ENCODE assay signal across 7 mouse cellular contexts in the genomic region with DNA sequence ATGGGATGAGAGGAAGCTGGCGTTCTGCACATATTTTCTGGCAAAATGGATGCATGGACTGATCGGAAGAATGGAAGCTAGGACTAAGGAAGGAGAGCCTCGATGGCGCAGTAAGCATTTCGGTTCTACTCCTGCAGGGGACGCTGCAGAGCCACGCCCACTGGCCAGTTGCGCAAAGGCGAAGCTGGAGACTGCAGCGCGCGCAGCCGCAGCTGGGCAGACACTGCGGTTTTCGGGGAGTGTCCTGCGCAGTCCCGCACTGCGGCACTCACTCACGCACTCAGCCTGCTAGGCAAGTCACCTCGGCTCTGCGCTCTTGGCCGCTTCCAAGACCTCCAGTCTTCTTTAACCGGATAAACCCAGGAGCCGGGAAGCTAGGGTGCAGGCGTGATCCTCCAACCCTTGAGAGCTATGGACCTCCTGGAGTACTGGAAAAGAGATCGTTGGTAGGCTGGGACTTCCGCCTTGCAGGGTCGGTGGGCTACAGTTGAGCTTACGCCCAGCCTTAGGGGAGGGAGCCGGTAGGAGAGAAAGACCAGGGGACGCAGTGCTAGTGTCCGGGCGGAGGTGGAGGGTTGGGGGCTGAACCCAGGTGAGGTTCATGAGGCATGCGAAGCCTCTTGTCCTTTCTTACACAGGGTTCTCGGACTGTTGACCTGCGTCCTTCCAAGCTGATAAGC. TPM values are rescaled to one million over a fixed set of nuclear protein-coding genes. Genes with fewer than 3 reads are reported as not detected.
A peak's percentile ranks its signal among the peaks of the same experiment; 100 is the strongest.
DNase-seq lines count a peak whose midpoint lies in the region; ATAC-seq and TF ChIP-seq lines count a peak whose summit lies in the region.

A gene (plus strand): TSS at position 196 of the 680 bp plus-strand sequence.

- peaks cover 18% of the 10 kb centered on the region for H3K4me1 ChIP-seq in forebrain, embryonic 10.5 days
- no peaks in the 10 kb centered on the region for H3K4me1 ChIP-seq in intestine, postnatal 0 days (replicated peaks; ENCODE audit: control insufficient read depth, insufficient read depth, low read length)
- H3K4me1 ChIP-seq in stomach, embryonic 16.5 days (ENCODE audit: control insufficient read depth, insufficient read depth, low read length) = 0 out of 2 replicates have a peak, but pooled peaks cover 6% of the 10 kb centered on the region

- H3K27me3 ChIP-seq in forebrain, embryonic 10.5 days (ENCODE audit: poor library complexity, severe bottlenecking) = peaks cover 43% of the 10 kb centered on the region
- peaks cover 21% of the 10 kb centered on the region for H3K27me3 ChIP-seq in intestine, postnatal 0 days (replicated peaks; ENCODE audit: control insufficient read depth, insufficient read depth, low read length)
- peaks cover 20% of the 10 kb centered on the region for H3K27me3 ChIP-seq in stomach, embryonic 16.5 days (ENCODE audit: control insufficient read depth, insufficient read depth, low read length)

- peak within 1 kb of the TSS; percentile 60 for H3K4me3 ChIP-seq in forebrain, embryonic 10.5 days
- peak within 1 kb of the TSS; percentile 17; the same call in 1 of the 2 replicates for H3K4me3 ChIP-seq in intestine, postnatal 0 days (ENCODE audit: low read depth, low read length)
- H3K4me3 ChIP-seq in stomach, embryonic 16.5 days (replicated peaks; ENCODE audit: low read length) = peak within 1 kb of the TSS; percentile 36

- no peak for ATAC-seq in intestine, postnatal 0 days
- ATAC-seq in stomach, embryonic 16.5 days (ENCODE audit: insufficient read depth, low FRiP score) = no peak

- peak within 1 kb of the TSS; percentile 72 for H3K27ac ChIP-seq in forebrain, embryonic 10.5 days
- no peak within 1 kb of the TSS for H3K27ac ChIP-seq in intestine, postnatal 0 days (ENCODE audit: low read depth, low read length)
- H3K27ac ChIP-seq in stomach, embryonic 16.5 days (ENCODE audit: low read length) = no peak within 1 kb of the TSS

- peak within 1 kb of the TSS; percentile 47 for H3K4me2 ChIP-seq in intestine, postnatal 0 days (replicated peaks; ENCODE audit: low read depth)
- peak within 1 kb of the TSS; percentile 55 for H3K4me2 ChIP-seq in stomach, embryonic 16.5 days (ENCODE audit: low read depth, low read length)

- H3K9me3 ChIP-seq in forebrain, embryonic 10.5 days = no peaks in the 10 kb centered on the region
- H3K9me3 ChIP-seq in intestine, postnatal 0 days (ENCODE audit: control insufficient read depth) = no peaks in the 10 kb centered on the region
- no peaks in the 10 kb centered on the region for H3K9me3 ChIP-seq in stomach, embryonic 16.5 days (replicated peaks; ENCODE audit: control insufficient read depth, low read length)

- H3K9ac ChIP-seq in intestine, postnatal 0 days (ENCODE audit: low read depth, low read length) = no peak within 1 kb of the TSS
- H3K9ac ChIP-seq in stomach, embryonic 16.5 days (ENCODE audit: low read length) = peak within 1 kb of the TSS; percentile 50; the same call in 1 of the 2 replicates

- intact Hi-C loops in left cerebral cortex, postnatal 4 days (cut with DNase I) = no loop called here

- peak; percentile 74 for TF ChIP-seq CTCF in brain, embryonic 14.5 days (IDR thresholded peaks at IDR 0.05; ENCODE audit: borderline replicate concordance, extremely low read depth, insufficient read depth, insufficient read length)
- peak; percentile 65 for TF ChIP-seq CTCF in intestine, postnatal 0 days (IDR thresholded peaks at IDR 0.05; ENCODE audit: low read depth)

- WGBS in forebrain, embryonic 10.5 days = 1% methylated on average over 36 of the region's 36 CpGs
- WGBS in intestine, postnatal 0 days = 4% methylated on average over 36 of the region's 36 CpGs
- whole genome bisulfite sequencing in stomach, embryonic 16.5 days = 2% methylated on average over 36 of the region's 36 CpGs

- H3K36me3 ChIP-seq in forebrain, embryonic 10.5 days (replicated peaks) = no peaks in the 10 kb centered on the region
- H3K36me3 ChIP-seq in intestine, postnatal 0 days (ENCODE audit: control insufficient read depth, insufficient read depth) = no peaks in the 10 kb centered on the region
- no peaks in the 10 kb centered on the region for H3K36me3 ChIP-seq in stomach, embryonic 16.5 days (ENCODE audit: control insufficient read depth, insufficient read depth, low read length)

- peak; percentile 53; the same call in 1 of the 2 replicates for TF ChIP-seq POLR2A in brain, embryonic 14.5 days (IDR thresholded peaks at IDR 0.05; ENCODE audit: borderline replicate concordance, extremely low read depth, insufficient read depth, insufficient read length, poor library complexity, severe bottlenecking)

- DNase-seq in adrenal gland, adult 18-20 months (ENCODE audit: low spot score in 2 of 2) = peak in 1 of 2 experiments; percentile 40
- peak; percentile 90 for DNase-seq in brain, embryonic 14.5 days (ENCODE audit: low read depth)
- DNase-seq in forebrain, embryonic 10.5 days (ENCODE audit: extremely low spot score, low spot score) = peak; percentile 79
- DNase-seq in left cerebral cortex, postnatal 4 days = peak; percentile 54
- DNase-seq in mesoderm, embryonic 11.5 days (ENCODE audit: low read depth, low spot score) = peak; percentile 78

RNA-seq across cellular contexts. Expression of the gene that starts here (rescaled TPM):
- total RNA-seq in adrenal gland, adult 18-20 months (2021) = 10 to 100 TPM; 14.2 to 19.7 TPM
- 496 and 652 TPM in 2 replicates for polyA plus RNA-seq in brain, embryonic 14.5 days (2012; rRNA removed)
- 16.2 and 17.9 TPM in 2 replicates for polyA plus RNA-seq in forebrain, embryonic 10.5 days (2016; fragmentation: Nextera tagmentation; extraction: Ambion mirVana)
- 1.9 and 3.0 TPM in 2 replicates for polyA plus RNA-seq in intestine, postnatal 0 days (2015; fragmentation: Nextera tagmentation; extraction: Ambion mirVana)
- 100 to 1,000 TPM; 275 to 360 TPM for total RNA-seq in left cerebral cortex, postnatal 4 days (2021)
- polyA plus RNA-seq in stomach, embryonic 16.5 days (2015; fragmentation: Nextera tagmentation; extraction: Ambion mirVana) = 5.4 and 7.5 TPM in 2 replicates

Comparison
In these comparisons a context has a peak if more than half of its experiments do, and no peak if none do; other contexts are left out.
1. RNA of the gene that starts here (total RNA-seq): 275 to 360 TPM in left cerebral cortex, postnatal 4 days; 14.2 to 19.7 TPM in adrenal gland, adult 18-20 months; every median in the first group is over 10 times any median in the second.
2. RNA of the gene that starts here (polyA plus RNA-seq): 496 to 652 TPM in brain, embryonic 14.5 days; 16.2 to 17.9 TPM in forebrain, embryonic 10.5 days, 5.4 to 7.5 TPM in stomach, embryonic 16.5 days and 1.9 to 3.0 TPM in intestine, postnatal 0 days; every median in the first group is over 10 times any median in the second.
3. Peak in every context shown above with its lines, with median percentiles within 50 percentile points of each other: H3K4me3 ChIP-seq.